Mouse (Mus musculus): ENCODE measurements around the gene Pqlc3. TPM values are rescaled to one million over a fixed set of nuclear protein-coding genes. Genes with fewer than 3 reads are reported as not detected.

Pqlc3 gene
- polyA plus RNA-seq, 1 experiment from 2014 or later: 5.6 TPM

Other genes with a start within 250 kb of the Pqlc3 start
- gene Greb1, start 199.5 kb downstream of the Pqlc3 start, polyA plus RNA-seq (2016; fragmentation: Nextera tagmentation; extraction: Ambion mirVana): 1.7 and 1.9 TPM in 2 replicates
- gene E2f6, start 189.4 kb downstream of the Pqlc3 start, polyA plus RNA-seq (2016; fragmentation: Nextera tagmentation; extraction: Ambion mirVana): 39.8 TPM in 2 replicates
- gene Rock2, start 105.5 kb downstream of the Pqlc3 start, polyA plus RNA-seq (2016; fragmentation: Nextera tagmentation; extraction: Ambion mirVana): 14.3 and 14.4 TPM in 2 replicates
- gene 2410004P03Rik, start 11.3 kb upstream of the Pqlc3 start, polyA plus RNA-seq (2016; fragmentation: Nextera tagmentation; extraction: Ambion mirVana): 0.08 TPM in 1 of 2 replicates, not detected in the other
- gene Kcnf1, start 176.5 kb upstream of the Pqlc3 start, polyA plus RNA-seq (2016; fragmentation: Nextera tagmentation; extraction: Ambion mirVana): 0.41 and 0.49 TPM in 2 replicates

Measured in liver, embryonic 12.5 days (tissue).